Mouse (Mus musculus): ENCODE data around the gene Hmgn1.

DNA sequence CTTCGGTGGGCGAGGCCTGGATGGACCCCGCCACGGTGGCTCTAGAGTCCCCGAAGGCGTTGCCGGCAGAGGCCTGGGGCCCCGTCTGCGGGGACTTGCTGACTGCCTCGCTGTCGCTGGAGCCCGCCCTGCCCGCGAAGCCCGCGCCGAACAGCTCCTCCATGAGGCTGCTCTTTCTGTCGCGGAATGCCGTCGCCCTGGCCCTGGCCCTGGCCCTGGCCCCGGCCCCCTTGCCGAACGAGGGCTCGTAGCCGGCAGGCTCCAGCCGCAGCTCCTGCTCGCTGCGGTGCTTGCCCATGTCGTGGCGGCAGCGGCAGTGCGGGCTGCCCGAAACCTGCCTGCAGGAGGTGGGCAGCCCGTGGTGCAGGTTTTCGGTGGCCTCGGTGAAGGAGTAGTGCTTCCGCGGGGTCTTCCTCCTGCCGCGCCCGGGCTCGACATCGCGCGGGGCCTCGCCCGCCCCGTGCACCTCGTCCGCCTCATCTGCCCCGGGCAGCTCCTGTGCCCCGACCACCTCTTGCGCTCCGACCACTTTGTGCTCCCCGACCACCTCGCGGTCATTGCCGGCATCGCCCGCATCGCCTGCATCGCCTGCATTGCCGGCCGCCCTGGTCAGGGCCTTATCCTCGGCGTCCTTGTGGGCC lies 31.7 kb upstream of the Hmgn1 start:
- TF ChIP-seq EP300 (optimal IDR thresholded peaks at IDR 0.05) = no peak
- TF ChIP-seq CTCF (IDR thresholded peaks at IDR 0.05; ENCODE audit: low read depth) = peak; percentile 69
